Mouse (Mus musculus): ENCODE data around the gene Ankmy1.
A peak's percentile ranks its signal among the peaks of the same experiment; 100 is the strongest.

The Ankmy1 gene

DNA sequence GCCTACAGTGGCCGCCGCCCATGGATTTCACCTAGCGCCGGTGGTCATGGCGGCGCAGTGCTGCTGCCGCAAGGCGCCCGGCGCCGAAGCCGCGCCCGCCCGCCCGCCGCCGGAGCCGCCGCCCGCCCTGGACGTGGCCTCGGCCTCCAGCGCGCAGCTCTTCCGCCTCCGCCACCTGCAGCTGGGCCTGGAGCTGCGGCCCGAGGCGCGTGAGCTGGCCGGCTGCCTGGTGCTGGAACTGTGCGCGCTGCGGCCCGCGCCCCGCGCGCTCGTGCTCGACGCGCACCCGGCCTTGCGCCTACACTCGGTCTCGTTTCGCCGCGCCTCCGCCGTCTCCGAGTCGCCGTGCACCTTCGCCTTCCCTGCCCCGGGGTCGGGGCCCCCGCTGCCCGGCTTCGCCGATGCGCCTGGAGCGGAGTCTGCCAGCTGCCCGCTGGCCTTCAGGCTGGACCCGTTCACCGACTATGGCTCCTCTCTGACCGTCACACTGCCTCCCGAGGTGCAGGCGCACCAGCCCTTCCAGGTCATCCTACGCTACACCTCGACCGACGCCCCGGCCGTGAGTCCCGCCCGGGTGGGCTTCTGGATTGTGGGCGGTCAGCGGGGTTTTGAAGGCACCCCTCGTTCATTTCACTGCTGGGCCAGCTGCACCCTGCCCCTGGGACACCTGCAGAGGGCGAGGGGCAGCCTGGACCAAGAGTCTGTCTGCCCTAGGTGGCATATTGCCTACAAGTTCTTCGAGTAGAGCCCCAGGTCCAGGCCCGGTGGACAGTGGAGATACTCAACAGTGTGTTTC is 8.4 kb upstream of the Ankmy1 start:
- DNase-seq = peak; percentile 63

DNA sequence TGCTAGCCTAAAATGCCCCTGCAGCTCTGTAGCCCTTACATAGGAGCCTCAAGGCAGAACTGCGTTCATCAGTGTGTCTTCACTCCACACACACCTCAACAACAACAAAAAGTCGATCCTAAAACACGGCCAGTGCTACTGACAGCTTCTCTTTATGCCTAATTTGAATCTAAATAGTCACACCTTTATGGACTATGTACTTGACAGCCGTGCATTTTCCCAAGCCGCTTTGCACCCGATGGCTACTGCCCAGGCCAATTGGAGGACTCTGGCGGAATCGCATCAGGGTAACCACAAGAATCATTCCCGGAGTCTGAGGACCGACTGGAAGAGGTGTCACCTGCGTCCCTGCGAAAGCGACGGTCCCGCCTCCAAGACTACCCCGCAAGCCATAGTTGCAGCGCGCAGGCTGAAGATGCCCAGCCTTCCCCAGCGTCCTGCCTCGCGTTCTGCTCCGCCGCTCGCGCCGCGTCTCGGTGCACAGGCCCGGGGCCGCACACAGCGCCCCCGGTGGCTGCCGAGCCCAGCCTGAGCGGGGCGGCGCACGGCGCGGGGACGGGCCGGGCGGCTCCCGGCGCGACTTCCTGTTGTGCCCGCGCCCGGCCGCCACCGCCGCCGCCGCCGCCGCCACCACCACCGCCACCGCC is 7.7 kb upstream of the Ankmy1 start, which contains the start of gene Rnpepl1:
Rnpepl1 (plus strand) TSS at position 545 of the 647 bp plus-strand sequence.
- DNase-seq = peak; percentile 79

DNA sequence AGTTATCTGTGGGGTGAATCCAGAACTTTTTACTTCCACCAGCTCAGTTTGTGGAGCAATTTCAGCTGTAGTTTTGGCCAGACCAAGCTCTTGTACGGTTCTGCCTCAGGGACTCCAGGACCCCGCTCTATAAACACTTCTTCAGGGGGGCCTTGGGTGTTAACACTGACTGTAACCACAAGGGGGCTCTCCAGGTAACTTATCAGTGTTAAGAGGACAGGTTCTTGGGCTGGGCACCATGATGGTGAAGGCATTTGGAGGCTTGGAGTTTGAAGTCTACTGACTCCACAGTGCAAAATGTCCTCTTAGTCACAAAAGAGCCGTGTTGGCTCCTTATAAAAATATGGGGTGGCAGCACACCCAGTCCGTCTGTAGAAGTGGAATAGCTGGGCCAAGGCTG is 6.4 kb upstream of the Ankmy1 start:
- no peak for DNase-seq

DNA sequence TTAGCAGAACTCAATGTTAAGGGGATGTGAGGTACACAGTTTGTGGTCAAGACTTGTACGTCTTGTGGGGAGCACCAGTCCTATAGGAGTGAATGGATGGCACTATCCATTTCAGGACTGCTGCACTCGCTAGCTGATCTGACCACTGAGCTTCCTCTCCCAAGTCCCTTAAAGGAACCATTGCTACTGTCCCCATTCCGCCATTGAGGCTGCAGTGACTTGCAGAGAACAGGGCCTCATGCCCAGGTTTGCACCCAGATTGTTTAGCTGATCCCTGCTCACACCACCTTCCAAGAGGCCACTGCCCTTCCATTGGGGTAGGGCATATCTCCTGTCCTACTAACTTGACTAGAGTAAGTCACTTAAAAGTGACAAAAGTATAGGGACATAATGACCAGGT is 6.0 kb upstream of the Ankmy1 start:
- no peak for DNase-seq

DNA sequence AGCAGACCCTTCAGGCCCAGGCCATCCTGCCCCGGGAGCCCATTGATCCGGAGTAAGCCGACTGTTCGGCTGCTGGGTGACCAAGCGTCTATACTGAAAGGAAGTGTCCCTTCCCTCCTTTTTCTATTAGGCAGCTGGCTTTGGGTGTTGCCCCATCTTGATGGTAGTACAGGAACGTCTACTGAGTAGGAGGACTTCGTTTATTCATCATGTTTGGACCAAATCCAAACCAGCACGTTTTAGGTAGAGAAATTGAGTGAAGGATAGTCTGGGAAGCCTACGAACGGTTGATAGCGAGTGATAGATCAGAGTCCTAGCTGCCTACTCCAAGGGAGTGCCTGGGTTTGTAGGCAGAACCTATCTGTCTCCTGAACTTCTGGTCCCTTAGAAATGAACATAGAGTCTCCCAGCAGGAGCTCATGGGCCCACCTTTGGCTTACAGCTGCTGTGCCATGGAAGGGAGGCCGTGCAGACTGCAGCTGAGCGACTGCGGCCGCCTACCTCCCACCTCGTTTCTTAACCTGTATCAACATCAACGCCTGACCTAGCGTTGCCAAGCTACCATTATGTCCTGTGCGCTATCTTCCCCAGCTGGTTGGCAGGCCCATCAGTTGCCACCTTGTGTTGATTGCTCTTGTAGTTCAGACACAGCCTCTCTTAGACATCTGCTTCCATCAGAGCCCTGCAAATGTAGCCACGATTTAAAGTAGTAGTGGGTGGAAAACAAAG is 5.1 kb upstream of the Ankmy1 start:
- no peak for DNase-seq

DNA sequence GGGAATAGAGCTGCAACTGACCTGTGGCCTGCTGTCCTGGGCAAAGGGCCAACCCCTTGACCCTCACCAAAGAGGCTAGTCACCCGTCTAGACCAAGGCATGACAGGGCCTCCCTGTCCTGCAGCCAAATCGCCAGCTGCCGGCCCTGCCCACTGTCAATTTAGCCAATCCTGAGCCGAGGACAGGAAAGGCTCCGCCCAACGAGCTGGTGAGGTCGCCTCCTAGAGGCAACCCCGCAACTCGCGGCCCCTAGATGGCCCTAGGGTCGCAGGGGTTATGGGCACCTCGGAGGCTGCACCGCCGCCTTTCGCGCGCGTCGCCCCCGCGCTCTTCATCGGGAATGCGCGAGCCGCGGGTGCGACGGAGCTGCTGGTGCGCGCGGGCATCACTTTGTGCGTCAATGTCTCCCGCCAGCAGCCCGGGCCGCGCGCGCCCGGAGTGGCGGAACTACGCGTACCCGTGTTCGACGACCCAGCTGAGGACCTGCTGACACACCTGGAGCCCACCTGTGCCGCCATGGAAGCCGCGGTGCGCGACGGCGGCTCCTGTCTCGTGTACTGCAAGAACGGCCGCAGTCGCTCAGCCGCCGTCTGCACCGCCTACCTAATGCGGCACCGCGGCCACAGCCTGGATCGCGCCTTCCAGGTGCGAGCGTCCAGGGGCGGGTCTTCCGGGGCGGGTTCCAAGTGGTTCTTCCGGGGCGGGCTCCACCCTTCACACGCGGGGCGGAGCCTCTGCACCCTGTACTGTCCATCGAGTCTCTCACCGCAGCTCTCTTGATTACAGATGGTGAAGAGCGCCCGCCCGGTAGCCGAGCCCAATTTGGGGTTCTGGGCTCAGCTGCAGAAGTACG is 4.3 kb upstream of the Ankmy1 start, which contains the start of gene Dusp28:
Dusp28 (plus strand) TSS at position 203 of the 853 bp plus-strand sequence.
- peak; percentile 95 for DNase-seq

DNA sequence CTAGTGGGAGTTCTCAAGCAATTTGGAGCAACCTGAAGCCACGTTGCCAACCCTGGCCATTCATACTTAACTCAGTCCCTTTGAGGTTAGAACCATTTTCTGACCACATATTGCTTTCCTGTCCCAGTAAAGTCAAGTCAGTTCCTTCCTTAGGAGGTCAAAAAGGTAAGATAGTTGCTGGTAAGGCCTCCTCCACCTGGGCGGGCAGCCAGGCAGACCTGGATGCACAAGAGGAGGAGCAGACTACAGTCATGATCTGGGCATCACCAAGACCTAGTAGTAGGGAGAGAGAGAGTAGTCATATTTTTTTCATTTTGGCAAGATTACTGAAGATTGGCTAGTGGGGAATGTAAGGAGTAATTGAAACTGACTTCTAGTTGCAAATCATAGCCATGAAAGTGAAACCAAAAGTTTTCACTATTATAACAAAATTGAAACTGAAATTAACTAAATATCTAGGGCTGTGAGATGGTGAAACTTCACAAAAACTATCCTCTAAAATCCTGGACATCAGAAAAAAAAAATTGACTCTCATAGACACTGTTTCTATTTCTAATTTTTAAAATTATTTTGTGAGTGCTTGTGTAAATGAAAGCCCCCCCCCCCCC is 3.1 kb upstream of the Ankmy1 start:
- no peak for DNase-seq

DNA sequence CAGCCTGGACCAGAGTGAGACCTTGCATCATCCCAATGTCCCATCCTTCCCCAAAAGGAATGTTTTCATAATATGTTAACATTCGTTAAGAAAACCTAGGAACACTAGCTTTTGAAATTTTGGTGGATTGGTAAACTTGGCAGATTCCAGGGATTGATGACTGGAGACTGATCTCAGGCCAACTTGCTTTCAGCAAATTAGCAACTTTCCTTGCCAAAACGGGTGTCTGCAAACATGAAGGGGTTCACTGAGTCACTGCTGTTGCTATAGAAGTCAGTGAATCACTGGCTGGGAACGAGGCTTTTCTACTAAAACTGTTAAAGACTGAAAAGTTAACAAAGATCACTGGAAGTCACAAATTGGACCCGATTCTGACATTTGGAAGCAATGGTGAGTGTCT is 921 bp upstream of the Ankmy1 start:
- peak; percentile 54 for DNase-seq

DNA sequence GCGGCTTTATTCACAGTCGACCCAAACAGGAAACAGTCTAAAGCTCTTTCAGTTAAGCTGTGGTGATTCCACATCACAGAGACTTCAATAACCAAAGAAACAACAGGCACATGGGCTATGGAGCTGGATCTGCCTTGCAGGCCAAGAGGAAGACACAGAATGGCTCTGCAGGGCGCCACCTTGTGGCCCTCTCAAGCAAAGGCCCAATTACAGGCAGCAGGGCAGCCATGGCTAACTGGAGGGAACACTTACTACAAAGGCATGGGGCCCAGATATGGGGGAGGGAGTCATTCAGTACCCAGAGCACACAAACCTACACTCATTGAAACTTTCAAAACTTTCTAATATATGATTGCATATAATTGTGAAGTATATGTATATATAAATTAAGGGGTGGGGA is 7.6 kb downstream of the Ankmy1 start:
- peak; percentile 82 for DNase-seq

DNA sequence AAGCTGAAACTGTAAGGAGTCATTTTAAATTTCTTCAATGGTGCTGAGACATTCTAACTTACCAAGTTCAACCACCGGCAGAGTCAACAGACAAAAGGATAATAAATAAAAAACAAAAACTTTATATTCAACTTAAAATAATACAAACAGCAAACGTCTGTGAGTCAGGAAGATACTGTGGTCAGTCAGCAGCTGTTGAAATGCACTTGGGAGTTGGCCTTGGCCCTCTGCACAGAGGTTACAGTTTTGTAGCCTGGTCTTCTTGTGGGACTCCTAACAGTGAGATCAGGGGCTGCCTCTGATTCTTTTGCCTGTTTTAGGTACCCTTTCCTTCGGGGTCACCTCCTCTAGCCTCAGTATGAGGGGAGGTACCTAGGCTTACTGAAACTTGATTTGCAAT is 8.8 kb downstream of the Ankmy1 start:
- DNase-seq = no peak

DNA sequence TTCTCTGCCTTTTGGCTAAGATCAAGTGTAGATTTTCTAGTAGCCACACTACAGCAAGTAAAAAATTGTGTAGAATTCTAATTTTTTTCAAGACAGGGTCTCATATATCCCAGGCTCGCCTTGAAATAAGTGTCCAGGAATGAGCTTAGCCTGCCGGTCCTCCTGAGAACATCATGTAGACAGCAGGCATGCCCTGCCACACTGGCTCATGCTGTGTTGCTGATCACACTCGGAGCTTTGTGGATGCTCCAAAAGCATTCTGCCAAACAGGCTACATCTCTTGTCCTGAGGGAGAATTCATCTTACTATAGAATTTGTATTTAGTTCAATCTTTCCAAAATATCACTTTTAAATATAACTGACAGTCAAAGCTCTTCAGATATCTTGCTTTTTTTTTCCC is 9.9 kb downstream of the Ankmy1 start:
- no peak for DNase-seq

DNA sequence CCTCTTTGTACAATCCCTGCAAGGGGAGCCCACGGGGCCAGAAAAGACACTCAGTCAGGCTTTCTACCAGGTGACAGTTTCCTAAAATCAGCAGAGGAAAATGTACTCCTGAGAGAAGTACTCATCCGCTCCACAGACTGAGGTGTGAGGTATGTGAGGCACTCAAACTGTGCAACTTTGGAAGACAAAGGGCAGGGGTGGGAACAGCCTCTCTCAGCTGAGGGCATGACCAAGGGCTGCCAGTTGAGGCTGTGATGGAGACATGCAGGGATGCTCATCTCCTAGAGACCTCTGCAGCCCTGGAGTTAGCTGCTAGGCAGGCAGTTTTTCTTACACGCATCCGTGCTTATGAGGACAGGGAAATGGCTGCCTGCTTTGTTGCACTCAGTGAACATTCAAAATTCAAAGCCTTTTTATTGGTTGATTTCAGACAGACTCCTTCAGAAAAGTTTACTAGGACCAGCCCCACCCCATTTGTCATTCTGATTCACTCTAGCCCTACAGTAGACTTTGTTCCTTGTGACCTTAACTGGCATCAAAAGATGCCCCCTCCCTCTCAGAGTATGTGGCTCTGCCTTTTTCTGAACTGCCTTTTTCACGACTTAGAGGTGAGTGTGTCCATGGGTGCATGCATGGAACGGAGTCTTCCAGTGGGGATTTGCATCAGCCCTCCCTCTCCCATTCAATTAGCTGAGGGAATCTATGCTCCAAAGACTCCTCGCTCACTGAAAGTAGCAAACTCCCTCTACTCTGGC is 13.6 kb downstream of the Ankmy1 start:
- DNase-seq = no peak

DNA sequence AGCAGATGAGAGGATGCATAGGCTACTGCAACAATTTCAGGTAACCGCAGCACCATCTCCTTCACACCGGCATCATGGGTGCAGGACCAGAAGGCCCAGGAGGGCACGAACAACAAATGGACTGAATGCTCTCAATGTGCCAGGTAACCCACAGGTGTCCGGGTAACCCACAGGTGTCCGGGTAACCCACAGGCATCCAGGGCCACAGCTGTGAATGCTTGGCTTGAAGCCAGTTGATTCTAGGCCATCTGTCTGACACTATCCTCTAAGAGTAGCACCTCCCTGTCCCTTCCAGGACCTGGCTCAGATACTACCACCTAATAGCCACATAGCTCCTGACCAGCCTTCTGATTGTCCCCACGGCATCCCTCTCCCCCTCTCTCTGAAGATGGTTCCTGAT is 20.7 kb downstream of the Ankmy1 start:
- DNase-seq = no peak

DNA sequence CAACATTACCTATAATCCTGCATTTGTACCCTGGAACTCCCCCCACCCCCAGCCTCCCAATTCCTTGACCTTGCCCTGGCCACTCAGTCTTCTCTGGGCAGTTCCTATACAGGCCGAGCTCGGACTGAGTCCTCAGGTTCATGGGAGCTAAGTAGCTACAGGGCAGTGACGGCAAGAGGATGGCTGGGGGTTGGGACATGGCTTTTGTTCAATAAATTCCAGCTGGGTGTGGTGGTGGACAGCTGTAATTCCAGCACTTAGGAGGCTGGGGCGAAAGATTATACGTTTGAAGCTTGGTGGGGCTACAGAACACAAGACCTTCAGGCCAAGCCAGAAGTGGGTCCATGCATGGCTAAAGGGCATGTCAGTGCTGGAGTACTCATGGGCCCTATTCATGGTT is 22.6 kb downstream of the Ankmy1 start:
- DNase-seq = no peak

DNA sequence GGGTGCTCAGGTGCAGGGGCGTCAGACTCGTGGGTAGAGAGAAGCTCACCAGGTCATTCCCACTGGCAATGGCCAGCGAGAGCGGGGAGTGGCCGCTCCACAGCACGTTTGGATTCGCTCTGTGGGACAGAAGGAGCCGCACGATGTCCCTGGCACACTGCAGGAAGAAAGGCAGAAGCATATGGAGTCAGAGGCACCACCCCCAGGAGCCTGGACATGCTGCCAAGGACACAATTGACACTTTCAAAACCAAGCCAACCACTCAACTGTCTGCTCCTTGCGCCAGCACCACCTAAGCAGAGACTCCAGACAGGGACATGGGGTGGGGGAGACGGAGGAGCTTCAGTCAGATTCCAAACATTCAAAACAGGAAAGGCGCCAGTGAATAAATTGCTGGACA is 23.4 kb downstream of the Ankmy1 start:
- DNase-seq = no peak

DNA sequence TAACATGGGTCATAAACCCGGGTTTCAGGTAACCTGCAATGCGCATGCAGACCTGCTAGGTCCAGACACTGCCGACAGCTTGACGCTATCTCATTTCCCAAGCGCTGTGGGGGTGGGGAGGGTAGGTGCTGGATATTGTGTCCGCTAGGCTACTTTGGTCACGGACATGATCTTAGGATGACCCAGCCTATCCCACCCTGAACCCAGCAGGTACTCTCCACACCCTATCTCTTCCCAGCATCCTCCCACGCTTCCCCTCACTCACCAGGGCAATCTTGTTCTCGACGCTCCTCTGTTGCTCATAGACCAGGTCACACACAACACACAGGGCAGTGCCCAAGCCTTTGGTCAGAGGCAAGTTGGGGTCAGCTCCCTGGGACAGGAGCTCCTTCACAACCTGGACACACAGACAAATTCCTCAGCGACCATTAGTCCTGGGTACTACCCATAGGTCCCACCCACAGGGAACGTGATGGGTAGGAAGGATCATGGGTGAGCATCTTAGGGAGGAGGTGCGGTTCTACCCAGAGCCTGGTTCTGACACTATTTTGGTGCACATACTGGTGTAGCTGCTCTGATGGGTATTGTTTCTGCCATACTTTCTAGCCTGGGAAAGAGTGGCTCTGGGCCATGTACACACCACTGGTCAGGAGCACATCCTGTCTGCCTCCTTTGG is 24.5 kb downstream of the Ankmy1 start:
- no peak for DNase-seq

DNA sequence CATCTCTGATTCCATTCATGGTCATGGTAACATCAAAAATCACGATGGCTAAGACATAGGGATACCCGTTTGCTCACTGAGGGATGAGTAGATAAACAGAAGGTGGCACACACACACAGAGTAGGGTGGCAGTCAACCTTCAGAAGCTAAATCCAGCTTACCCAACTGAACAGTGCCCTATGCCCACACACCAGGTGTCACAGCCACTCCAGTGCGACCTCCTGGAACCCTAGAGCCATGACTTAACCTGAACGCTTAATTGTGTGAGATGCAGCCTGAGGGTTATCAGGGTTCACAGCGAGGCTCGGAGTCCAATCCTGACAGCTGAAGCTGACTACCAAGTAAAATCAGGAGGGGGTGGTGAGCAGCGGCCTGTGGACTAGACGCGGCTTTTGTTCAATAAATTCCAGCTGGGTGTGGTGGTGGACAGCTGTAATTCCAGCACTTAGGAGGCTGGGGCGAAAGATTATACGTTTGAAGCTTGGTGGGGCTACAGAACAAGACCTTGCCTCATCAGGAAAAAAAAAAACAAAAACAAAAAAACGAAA is 25.2 kb downstream of the Ankmy1 start:
- DNase-seq = no peak

DNA sequence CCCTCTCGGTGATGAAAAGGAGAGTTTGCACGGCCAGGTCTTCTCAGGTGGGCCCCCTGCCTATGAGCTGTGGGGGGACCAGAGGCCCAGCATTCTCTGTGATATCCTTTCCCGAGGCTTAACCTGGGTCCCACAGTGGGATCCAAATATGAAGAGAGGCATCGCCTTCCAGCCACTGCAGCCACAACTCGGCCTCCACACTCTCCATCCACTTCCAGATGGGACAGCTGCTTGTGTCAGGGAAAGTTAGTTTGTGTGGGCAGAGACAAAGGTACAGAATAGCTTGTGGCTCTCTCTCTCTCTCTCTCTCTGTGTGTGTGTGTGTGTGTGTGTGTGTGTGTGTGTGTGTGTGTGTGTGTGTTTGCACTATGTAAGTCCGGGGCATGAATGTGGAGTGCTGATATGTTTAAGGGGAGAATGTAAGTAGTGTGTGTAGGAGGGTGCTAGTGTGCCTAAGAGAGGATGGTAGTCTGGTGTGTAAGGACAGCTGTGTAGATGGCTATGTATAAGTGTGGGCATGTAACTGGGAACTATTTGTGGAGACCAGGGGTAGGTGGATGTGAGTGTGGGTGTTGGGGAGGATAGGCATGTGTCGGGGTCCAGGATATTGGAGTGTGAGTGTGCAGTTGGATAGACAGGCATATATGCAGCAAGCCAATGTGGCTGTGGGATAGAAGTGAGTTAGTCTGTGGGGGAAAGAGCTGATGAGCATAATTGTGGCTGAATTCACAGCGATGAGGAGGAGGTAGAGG is 27.2 kb downstream of the Ankmy1 start:
- no peak for DNase-seq

DNA sequence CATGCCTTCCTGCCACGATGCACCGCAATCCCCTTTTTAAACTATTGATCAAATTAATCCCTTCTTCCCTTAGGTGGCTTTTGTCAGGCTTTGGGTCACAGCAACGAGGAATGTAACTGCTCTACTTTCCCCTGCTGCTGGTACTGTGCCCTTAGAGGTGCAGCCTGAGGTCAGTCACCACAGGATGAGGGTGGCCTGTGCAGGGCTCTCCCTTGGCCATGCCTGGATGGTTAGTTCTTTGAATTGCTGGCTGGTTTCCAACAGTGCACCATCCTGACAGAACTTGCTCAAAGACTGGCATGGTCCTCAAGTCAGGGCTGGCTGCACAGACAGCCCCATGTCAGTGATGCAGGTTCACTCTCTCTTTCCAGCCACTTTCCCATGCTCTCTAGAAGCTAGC is 28.7 kb downstream of the Ankmy1 start:
- DNase-seq = no peak

DNA sequence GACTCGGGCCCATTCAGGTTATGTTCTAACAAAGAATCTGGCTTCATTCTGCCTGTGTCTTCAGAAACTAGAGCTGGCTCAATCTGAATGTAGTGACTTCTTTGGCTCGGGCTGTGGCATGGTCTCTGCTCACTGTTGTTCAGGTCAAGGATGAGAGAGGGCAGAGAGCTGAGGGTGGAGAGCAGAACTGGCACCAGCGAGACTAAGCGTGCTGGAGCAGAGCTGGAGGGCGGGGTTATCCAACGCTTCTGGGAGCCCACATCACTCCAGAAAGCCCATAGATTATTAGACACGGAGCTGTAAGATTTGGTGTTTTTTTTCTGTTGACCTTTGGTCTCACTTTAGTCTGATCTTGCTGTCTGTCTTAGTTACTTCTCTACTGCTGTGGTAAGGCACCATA is 30.0 kb downstream of the Ankmy1 start:
- DNase-seq = no peak
